Mouse (Mus musculus) layer of hippocampus, postnatal 36 days (tissue): ENCODE measurements around the gene Rabep2. TPM values are rescaled to one million over a fixed set of nuclear protein-coding genes. Genes with fewer than 3 reads are reported as not detected.
"Not testable (repeated sequence)": the region's sequence is repeated elsewhere in the genome, so short reads cannot be mapped to it uniquely, and the experiment has no call there.

Experiments used
- DNase-seq, 2 experiments: peaks; one replicate each; pipeline ENCODE4 v3.0.0; 2022
- total RNA-seq, 2 experiments: library from RNA; stranded (reverse); gene quantifications; 2 replicates each; pipeline ENCODE4 v1.2.3; 2021

Rabep2 gene
- total RNA-seq, 2 experiments from 2014 or later = 13.4 to 17.5 TPM

GRCm38 (mm10) chr7:126464836-126465235, 36.3 kb downstream of the Rabep2 start:
- DNase-seq = no peak

- no peak for DNase-seq
Observed at GRCm38 (mm10) chr7:126465246-126466030, 36.9 kb downstream of the Rabep2 start.

- no peak for DNase-seq
Observed at GRCm38 (mm10) chr7:126466116-126466515, 37.6 kb downstream of the Rabep2 start.

- no peak for DNase-seq
Observed at GRCm38 (mm10) chr7:126466707-126467106, 38.1 kb downstream of the Rabep2 start.

GRCm38 (mm10) chr7:126467271-126467670, 38.7 kb downstream of the Rabep2 start:
- DNase-seq = no peak

- DNase-seq = no peak
Observed at GRCm38 (mm10) chr7:126467834-126468627, 39.5 kb downstream of the Rabep2 start.

GRCm38 (mm10) chr7:126470077-126470476, 41.5 kb downstream of the Rabep2 start:
- DNase-seq = no peak

GRCm38 (mm10) chr7:126471361-126471760, 42.8 kb downstream of the Rabep2 start:
- no peak for DNase-seq

- DNase-seq = no peak
Observed at GRCm38 (mm10) chr7:126471853-126472252, 43.3 kb downstream of the Rabep2 start.

- no peak for DNase-seq
Observed at GRCm38 (mm10) chr7:126472306-126472705, 43.7 kb downstream of the Rabep2 start.

- no peak for DNase-seq
Observed at GRCm38 (mm10) chr7:126472713-126473112, 44.2 kb downstream of the Rabep2 start.

GRCm38 (mm10) chr7:126473470-126474086, 45.0 kb downstream of the Rabep2 start:
- no peak for DNase-seq

GRCm38 (mm10) chr7:126474486-126474955, 46.0 kb downstream of the Rabep2 start:
- no peak for DNase-seq

- DNase-seq = peak; percentile 87 to 89
Observed at GRCm38 (mm10) chr7:126474993-126475581, 46.5 kb downstream of the Rabep2 start, which contains the start of gene Sh2b1. Sh2b1 (minus strand) TSS chr7:126475424.

GRCm38 (mm10) chr7:126481699-126482098, 53.1 kb downstream of the Rabep2 start:
- DNase-seq = no peak

GRCm38 (mm10) chr7:126482392-126482871, 53.9 kb downstream of the Rabep2 start:
- peak; percentile 45 to 64 for DNase-seq

GRCm38 (mm10) chr7:126487052-126487483, 58.5 kb downstream of the Rabep2 start, which contains the start of gene Tufm:
Tufm (plus strand) TSS chr7:126487361.
- peak; percentile 97 to 98 for DNase-seq

GRCm38 (mm10) chr7:126487617-126488385, 59.2 kb downstream of the Rabep2 start:
- DNase-seq = not testable (repeated sequence)

GRCm38 (mm10) chr7:126491005-126491404, 62.4 kb downstream of the Rabep2 start:
- no peak for DNase-seq

GRCm38 (mm10) chr7:126491973-126492372, 63.4 kb downstream of the Rabep2 start:
- DNase-seq = no peak

- DNase-seq = no peak
Observed at GRCm38 (mm10) chr7:126494120-126494519, 65.6 kb downstream of the Rabep2 start.
